Mouse (Mus musculus) hindbrain, embryonic 14.5 days (tissue): Measurements from ENCODE around the gene Polm. TPM values are rescaled to one million over a fixed set of nuclear protein-coding genes. Genes with fewer than 3 reads are reported as not detected.

Source experiments
- ATAC-seq: fragments of 200-750 bp; cut with Nextera tagmentation; 2 replicates; pipeline ENCODE4 v1.8.0; 2017; ENCODE audit warnings: moderate number of reproducible peaks, mild to moderate bottlenecking, moderate TSS enrichment, moderate library complexity; ENCODE audit not compliant: low FRiP score
- DNase-seq: peaks from one replicate; pipeline ENCODE4 v3.0.0-alpha.2; 2015; ENCODE audit warnings: low spot score
- H3K27ac ChIP-seq: fragments of 300-500 bp; sonication (generic); 2 replicates; pipeline ENCODE4 v1.5.1; 2014; ENCODE audit warnings: mild to moderate bottlenecking, moderate library complexity
- H3K27me3 ChIP-seq: fragments of 300-500 bp; sonication (generic); 2 replicates; pipeline ENCODE4 v1.6.1; 2014; ENCODE audit warnings: mild to moderate bottlenecking, low read length, mixed read lengths; ENCODE audit not compliant: control insufficient read depth, insufficient read depth
- H3K36me3 ChIP-seq: fragments of 300-500 bp; sonication (generic); replicated peaks from 2 replicates; pipeline ENCODE4 v1.6.1; 2014; ENCODE audit not compliant: control insufficient read depth, insufficient read depth
- H3K4me1 ChIP-seq: fragments of 300-500 bp; sonication (generic); replicated peaks from 2 replicates; pipeline ENCODE4 v1.6.1; 2014; ENCODE audit warnings: antibody characterized with exemption, low read length, mixed read lengths; ENCODE audit not compliant: control insufficient read depth, insufficient read depth
- H3K4me2 ChIP-seq: fragments of 300-500 bp; sonication (generic); replicated peaks from 2 replicates; pipeline ENCODE4 v1.6.1; 2014; ENCODE audit warnings: mild to moderate bottlenecking, moderate library complexity
- H3K4me3 ChIP-seq: fragments of 300-500 bp; sonication (generic); replicated peaks from 2 replicates; pipeline ENCODE4 v1.5.1; 2014; ENCODE audit warnings: mild to moderate bottlenecking, low read length
- H3K9ac ChIP-seq: fragments of 300-500 bp; sonication (generic); 2 replicates; pipeline ENCODE4 v1.6.1; 2014
- H3K9me3 ChIP-seq: fragments of 300-500 bp; sonication (generic); 2 replicates; pipeline ENCODE4 v1.6.1; 2016; ENCODE audit warnings: low read length; ENCODE audit not compliant: control insufficient read depth
- WGBS: fragments of 180-500 bp; shearing (Covaris S2); extraction: QIAGEN DNeasy Blood & Tissue Kit; methylation state at CpG from one replicate; pipeline ENCODE4 v1.1.7; 2014; 5-methylcytosine and 5-hydroxymethylcytosine counted together
- polyA plus RNA-seq: library from polyadenylated mRNA; unstranded; fragments of >200 nt; fragmentation: Nextera tagmentation; extraction: Ambion mirVana; gene quantifications from 2 replicates; pipeline ENCODE4 v1.2.1, GENCODE M21; 2014

Gene Polm
- polyA plus RNA-seq, 1 experiment from 2014 or later: 4.7 TPM

GRCm38 (mm10) chr11:5802457-5803217 is 35.2 kb downstream of the Polm start:
- Histone ChIP-seq H3K9ac (no peak overlapping the region), H3K27me3 (no peaks in the 10 kb centered on the region), H3K9me3 (no peaks in the 10 kb centered on the region), H3K4me1 (no peaks in the 10 kb centered on the region; the same call in 1 of the 2 replicates), H3K27ac (no peak overlapping the region), H3K4me2 (no peak overlapping the region), H3K36me3 (peaks cover 37% of the 10 kb centered on the region), H3K4me3 (no peak overlapping the region)
- 87% methylated on average over 8 of the region's 8 CpGs for WGBS
- ATAC-seq (no peak), DNase-seq (no peak)

GRCm38 (mm10) chr11:5802005-5802404 is 35.8 kb downstream of the Polm start:
- Histone ChIP-seq H3K9me3 (no peaks in the 10 kb centered on the region), H3K27me3 (no peaks in the 10 kb centered on the region), H3K36me3 (peaks cover 43% of the 10 kb centered on the region), H3K27ac (no peak overlapping the region), H3K4me3 (no peak overlapping the region), H3K4me1 (no peaks in the 10 kb centered on the region; the same call in 1 of the 2 replicates), H3K4me2 (no peak overlapping the region), H3K9ac (no peak overlapping the region)
- peak; percentile 16; the same call in 1 of the 2 replicates for ATAC-seq
- WGBS: 74% methylated on average over 12 of the region's 12 CpGs
- DNase-seq: no peak

DNA sequence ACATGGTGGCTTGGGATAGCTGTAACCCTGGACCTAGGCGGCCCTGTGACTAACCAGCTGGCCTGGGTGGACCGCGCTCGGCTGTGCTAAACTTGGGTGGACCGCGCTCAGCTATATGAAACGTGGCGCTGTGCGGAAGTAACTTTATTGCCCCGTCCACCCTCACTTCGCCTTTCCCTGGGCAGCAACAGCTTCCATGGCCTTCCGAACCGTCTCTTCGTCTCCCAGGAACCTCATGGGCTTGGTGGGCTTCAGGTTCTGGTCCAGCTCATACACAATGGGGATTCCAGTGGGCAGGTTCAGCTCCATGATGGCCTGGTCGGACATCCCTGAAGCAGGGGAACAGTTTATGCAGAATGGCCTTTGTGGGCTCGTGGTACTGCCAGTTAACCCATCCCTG is 36.3 kb downstream of the Polm start:
- Histone ChIP-seq H3K36me3 (peaks cover 48% of the 10 kb centered on the region), H3K27me3 (no peaks in the 10 kb centered on the region), H3K27ac (no peak overlapping the region), H3K9ac (no peak overlapping the region), H3K4me1 (no peaks in the 10 kb centered on the region; the same call in 1 of the 2 replicates), H3K4me2 (no peak overlapping the region), H3K9me3 (no peaks in the 10 kb centered on the region), H3K4me3 (no peak overlapping the region)
- ATAC-seq (no peak), DNase-seq (no peak)
- 94% methylated on average over 16 of the region's 16 CpGs for WGBS

DNA sequence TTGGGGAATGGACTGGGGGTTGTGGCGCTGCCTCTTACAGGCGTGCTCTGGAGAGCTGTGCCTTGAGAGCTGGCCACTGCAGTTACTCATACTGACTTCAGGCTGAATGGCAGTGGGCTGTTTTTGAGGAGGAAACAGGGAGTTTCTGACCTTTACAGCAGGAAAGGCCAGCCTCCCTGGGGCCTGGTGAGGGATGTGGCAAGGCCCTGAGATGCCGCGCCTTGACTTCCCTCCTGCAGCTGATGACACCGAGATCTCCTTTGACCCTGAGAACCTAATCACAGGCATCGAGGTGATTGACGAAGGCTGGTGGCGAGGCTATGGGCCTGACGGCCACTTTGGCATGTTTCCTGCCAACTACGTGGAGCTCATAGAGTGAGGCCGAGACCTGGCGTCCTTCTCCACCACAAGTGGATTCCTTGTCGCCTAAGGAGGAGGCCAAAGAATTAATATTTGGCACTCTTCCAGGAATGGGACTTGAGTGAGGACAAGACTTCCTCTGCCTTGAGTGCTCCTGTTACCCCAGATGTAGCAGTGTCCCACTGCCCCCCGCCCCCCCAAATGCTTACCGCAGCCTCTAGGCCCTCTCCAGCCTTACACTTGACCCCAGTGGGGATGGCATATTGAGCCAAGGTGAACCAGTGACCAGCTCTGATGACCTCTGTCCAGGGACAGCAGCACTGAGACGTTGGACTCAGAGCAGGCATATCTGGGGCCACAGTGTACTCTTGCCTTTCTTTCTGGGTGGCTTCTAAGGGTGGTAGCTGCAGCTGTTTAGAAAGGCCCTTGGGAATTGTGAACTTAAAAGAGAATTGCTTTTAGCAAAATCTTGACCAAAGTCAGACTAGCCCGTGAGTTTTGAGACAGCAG is 38.0 kb downstream of the Polm start:
- Histone ChIP-seq H3K36me3 (peaks cover 65% of the 10 kb centered on the region), H3K9me3 (no peaks in the 10 kb centered on the region), H3K4me3 (no peak overlapping the region), H3K27me3 (no peaks in the 10 kb centered on the region), H3K4me2 (no peak overlapping the region), H3K9ac (no peak overlapping the region), H3K27ac (no peak overlapping the region), H3K4me1 (no peaks in the 10 kb centered on the region; the same call in 1 of the 2 replicates)
- ATAC-seq (no peak), DNase-seq (no peak)
- WGBS: 86% methylated on average over 17 of the region's 17 CpGs

- ATAC-seq: no peak
- Histone ChIP-seq H3K27me3 (no peaks in the 10 kb centered on the region), H3K4me2 (no peak overlapping the region), H3K4me1 (no peaks in the 10 kb centered on the region), H3K4me3 (no peak overlapping the region), H3K9me3 (no peaks in the 10 kb centered on the region), H3K36me3 (peaks cover 84% of the 10 kb centered on the region), H3K27ac (no peak overlapping the region), H3K9ac (no peak overlapping the region)
- 96% methylated on average over 5 of the region's 5 CpGs for WGBS
- DNase-seq: no peak
Observed at GRCm38 (mm10) chr11:5797928-5798327, 39.9 kb downstream of the Polm start.

GRCm38 (mm10) chr11:5797371-5797770 is 40.4 kb downstream of the Polm start:
- 83% methylated on average over 11 of the region's 11 CpGs for WGBS
- Histone ChIP-seq H3K4me1 (no peaks in the 10 kb centered on the region), H3K4me3 (no peak overlapping the region), H3K4me2 (no peak overlapping the region), H3K27ac (no peak overlapping the region), H3K36me3 (peaks cover 89% of the 10 kb centered on the region), H3K9me3 (no peaks in the 10 kb centered on the region), H3K9ac (no peak overlapping the region), H3K27me3 (no peaks in the 10 kb centered on the region)
- ATAC-seq (no peak), DNase-seq (no peak)

DNA sequence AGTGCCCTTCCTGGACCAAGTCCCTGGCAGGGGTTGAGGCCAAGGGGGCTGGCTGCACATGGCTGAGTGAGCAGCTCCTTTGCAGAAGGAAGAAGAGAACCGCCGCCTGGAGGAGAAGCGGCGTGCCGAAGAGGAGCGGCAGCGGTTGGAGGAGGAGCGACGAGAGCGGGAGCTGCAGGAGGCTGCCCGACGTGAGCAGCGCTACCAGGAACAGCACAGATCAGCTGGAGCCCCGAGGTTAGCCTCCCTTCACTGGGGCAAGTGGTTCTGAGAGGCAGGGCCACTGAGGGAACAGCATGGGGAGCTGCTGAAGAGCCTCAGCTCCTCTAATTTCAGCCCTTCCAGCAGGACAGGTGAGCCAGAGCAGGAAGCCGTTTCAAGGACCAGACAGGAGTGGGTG is 40.9 kb downstream of the Polm start:
- Histone ChIP-seq H3K9ac (no peak overlapping the region), H3K4me3 (no peak overlapping the region), H3K4me2 (no peak overlapping the region), H3K4me1 (no peaks in the 10 kb centered on the region), H3K36me3 (peaks cover 94% of the 10 kb centered on the region), H3K27me3 (no peaks in the 10 kb centered on the region), H3K27ac (no peak overlapping the region), H3K9me3 (no peaks in the 10 kb centered on the region)
- no peak for ATAC-seq
- 88% methylated on average over 15 of the region's 15 CpGs for WGBS
- DNase-seq: no peak

DNA sequence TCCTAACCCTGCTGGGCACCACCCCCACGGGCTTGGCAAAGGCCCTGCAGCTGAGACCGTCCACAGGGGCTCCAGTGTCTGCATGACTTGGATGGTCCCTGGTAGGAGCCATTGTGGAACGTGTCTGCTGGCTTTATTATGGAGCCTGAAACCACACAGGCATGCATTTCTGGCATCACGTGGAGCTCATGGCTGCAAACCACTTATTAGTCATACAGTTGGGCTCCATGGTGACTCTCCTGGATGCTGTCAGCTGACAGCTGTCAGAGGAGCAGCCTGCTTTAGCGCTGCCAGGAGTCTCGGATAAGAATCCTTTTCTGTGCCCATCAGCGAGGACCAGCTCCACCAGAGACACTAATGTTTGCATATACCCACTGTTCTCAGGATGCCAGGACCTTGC is 42.1 kb downstream of the Polm start:
- Histone ChIP-seq H3K4me1 (no peaks in the 10 kb centered on the region), H3K27me3 (no peaks in the 10 kb centered on the region), H3K4me3 (no peak overlapping the region), H3K9ac (no peak overlapping the region), H3K27ac (no peak overlapping the region), H3K4me2 (no peak overlapping the region), H3K36me3 (peaks cover 99% of the 10 kb centered on the region), H3K9me3 (no peaks in the 10 kb centered on the region)
- ATAC-seq (no peak), DNase-seq (no peak)
- 90% methylated on average over 7 of the region's 7 CpGs for WGBS

- H3K4me2 ChIP-seq: no peak overlapping the region
- 87% methylated on average over 9 of the region's 9 CpGs for WGBS
Observed at GRCm38 (mm10) chr11:5795290-5795689, 42.5 kb downstream of the Polm start.

More at GRCm38 (mm10) chr11:5795290-5795689, 42.5 kb downstream of the Polm start:
- H3K4me1 ChIP-seq: no peaks in the 10 kb centered on the region
- H3K9ac ChIP-seq: no peak overlapping the region
- no peaks in the 10 kb centered on the region for H3K9me3 ChIP-seq
- H3K27ac ChIP-seq: no peak overlapping the region
- no peak for ATAC-seq
- H3K4me3 ChIP-seq: no peak overlapping the region
- no peaks in the 10 kb centered on the region for H3K27me3 ChIP-seq
- DNase-seq: no peak
- peaks cover 98% of the 10 kb centered on the region for H3K36me3 ChIP-seq
